Mouse (Mus musculus) cerebral cortex, adult 2 months (tissue): Measurements from ENCODE around the gene 4930564D02Rik.

ENCODE experiments used
- WGBS: fragments of 180-500 bp; shearing (Covaris S2); methylation state at CpG from one replicate; pipeline ENCODE4 v1.1.7; 2018; 5-methylcytosine and 5-hydroxymethylcytosine counted together

4930564D02Rik gene

DNA sequence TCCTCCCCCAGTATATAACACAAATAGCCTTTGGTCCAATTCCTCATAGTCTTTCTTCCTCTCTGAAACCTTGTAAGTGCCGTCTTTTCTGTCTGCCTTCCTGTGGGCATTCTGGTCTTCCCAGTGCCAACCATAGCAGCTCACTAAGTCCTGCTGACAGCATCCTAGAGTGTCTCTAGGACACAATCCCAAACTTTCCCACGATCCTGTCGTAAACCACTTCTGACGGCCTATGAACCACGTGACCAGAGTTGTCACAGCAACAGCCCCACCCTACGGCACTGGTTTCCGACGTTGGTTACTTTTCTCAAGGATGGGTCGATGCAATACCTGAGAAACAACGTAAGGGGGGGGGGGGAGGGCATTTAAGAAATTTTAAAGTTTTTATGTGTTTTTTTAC is at the start of gene 4930564D02Rik:
TSS of gene 4930564D02Rik (plus strand) at position 301 of the 400 bp plus-strand sequence.
- 76% methylated on average over 10 of the region's 10 CpGs for WGBS

DNA sequence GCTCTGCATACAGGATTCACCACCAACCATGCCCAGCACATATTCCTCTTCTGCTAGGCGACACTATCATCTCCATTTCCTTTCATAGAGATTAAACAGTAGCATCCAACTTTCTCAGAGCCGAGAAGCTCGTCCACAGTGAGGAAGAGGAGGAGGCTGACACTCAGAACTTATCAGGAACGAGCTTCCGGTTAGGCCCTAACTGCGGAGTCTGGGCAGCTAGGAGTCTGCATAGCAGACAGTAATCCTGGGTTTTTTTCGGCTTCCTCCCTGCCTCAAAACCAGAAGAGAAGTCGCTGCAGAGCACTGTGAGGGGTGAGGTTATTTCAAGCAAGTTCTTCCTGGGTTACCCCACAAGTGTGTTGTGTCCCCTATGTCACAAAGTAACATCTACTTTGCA is 49.3 kb upstream of the 4930564D02Rik start:
- 71% methylated on average over 8 of the region's 8 CpGs for WGBS

DNA sequence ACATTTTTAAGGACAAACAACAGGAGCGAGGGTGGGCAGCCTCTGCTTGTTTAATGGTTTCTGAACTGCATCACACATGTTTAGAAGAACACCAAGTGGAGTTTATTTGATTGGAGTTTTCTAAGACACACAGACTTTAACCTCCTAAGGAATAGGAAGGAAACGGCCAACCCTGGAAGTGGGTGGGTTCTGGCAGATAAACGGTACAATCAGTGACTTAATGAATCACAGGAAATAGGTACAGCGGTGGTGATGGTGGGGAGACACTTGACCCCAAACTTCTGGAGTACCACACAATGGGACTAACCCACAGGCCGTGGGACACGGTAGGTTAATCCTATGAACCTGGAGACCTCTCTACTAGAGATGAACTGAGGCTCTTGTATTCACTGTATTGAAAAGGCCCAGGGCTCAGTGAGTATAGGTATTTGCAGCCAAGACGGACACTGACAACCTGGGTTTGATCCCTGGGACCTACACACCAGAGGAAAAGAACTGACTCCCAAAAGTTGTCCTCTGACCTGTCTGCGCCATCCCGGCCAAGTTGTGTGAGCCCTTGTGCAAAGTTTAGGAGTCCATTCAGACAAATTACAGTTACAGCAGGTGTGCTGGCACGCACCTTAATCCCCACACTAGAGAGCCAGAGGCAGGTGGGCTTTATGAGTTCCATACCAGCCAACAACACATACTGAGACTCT is 48.4 kb upstream of the 4930564D02Rik start:
- 80% methylated on average over 10 of the region's 10 CpGs for WGBS

DNA sequence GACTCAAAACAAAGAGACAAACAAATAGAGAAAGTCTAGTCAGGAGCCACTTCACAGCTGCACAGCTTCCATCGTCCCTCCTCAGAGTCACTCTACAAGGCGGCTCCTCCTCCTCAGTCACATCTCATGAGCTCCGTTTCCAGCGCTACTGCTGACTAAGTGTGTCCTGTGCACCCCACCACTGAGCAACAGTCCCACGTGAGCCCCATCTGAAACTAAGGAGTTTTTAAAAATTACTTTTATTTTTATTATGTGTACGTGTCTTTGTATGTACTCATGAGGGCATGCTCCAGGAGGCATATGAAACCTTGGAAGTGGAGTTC is 47.9 kb upstream of the 4930564D02Rik start:
- 60% methylated on average over 6 of the region's 6 CpGs for WGBS

DNA sequence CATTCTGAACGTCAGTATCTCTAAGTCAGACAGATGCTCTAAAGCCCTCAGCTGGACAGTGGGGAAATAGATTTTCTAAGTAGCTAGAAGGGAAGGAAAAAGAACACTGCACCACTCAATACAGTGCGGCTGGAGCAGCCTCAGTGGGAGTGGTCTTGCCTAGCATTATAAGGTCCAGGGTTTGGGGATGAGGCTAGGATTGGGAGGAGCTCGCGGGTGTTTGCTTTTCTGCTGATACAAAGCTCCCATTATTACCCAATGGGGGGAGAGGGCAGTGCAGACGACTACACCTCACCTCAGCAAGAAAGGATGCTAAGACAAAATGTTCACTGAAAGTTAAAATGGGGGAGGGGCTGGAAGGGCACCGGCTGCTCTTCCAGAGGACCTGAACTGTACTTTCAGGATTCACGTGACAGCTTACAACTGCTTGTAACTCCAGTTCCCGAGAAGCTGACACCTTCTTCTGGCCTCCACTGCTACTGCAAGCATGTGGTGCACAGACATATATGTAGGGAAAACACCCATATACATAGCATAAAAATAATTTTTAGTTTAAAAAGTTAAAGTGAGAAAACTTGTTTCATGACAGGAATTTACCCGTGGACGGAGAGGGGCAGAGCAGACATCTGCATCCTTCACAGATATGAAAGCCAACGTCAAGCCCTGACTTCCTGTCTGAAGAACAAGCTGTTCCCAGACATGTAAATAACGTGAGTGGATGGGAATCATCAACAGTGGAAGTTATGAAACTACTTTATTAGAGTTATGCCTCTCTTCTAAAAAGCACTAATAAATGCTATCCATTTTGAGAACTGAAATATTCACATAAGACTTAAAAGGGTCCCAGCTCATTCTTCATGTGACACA is 46.6 kb upstream of the 4930564D02Rik start:
- WGBS: 38% methylated on average over 12 of the region's 12 CpGs

DNA sequence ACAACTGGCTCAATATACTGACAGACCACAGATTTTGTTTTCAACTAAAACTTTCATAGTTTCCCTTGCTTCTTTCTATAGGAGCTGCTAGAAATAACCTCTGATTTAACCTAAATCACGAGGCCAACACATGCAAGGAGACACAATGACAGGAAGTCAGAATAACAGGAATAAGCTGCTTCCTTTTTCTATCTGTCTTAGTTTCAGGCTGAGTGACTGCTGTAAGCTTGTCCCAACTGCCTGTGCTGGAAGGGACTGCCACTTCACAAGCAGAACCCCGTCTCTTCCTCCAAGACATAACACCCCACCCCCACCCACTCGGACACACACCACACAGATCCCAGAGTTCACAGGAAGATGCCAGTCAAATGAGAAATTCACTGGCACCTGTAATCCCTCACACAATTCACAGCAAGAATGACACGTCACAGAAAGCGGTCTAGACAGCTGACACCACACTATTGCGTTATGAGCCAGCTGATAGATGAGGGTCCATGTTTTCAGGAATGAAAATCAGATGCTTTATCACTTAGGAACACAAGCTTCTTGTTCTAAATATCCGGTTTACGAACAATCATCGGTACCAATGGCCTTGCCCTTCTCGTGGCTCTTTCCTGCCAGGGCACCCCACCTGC is 43.2 kb upstream of the 4930564D02Rik start:
- 64% methylated on average over 10 of the region's 10 CpGs for WGBS

DNA sequence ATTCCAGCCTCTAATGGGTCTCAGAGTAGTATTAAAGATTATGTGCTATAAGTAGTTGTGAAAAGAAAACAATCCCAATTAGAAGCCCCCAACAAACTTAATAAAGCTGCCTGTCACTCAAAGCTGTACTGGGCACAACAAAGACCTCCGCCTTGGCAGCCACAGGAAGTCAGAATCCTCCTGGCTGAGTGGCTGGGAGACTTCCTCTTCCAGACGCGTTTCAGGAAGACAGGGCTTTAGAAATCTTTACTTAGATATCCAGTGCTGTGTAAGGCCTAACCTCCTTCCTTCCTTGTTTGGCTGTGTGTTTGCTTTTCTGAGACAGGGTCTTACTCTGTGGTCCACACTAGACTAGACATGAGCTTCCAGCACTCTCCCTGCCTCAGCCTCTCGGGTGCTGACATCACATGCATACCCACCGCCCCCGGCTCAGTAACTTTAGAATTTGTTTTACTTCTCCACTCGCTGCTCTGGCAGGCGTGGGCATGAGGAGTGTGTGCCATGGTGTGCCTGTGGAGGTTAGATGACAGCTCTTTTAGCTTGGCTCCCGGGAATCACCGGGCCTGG is 30.3 kb upstream of the 4930564D02Rik start:
- WGBS: 55% methylated on average over 10 of the region's 10 CpGs

DNA sequence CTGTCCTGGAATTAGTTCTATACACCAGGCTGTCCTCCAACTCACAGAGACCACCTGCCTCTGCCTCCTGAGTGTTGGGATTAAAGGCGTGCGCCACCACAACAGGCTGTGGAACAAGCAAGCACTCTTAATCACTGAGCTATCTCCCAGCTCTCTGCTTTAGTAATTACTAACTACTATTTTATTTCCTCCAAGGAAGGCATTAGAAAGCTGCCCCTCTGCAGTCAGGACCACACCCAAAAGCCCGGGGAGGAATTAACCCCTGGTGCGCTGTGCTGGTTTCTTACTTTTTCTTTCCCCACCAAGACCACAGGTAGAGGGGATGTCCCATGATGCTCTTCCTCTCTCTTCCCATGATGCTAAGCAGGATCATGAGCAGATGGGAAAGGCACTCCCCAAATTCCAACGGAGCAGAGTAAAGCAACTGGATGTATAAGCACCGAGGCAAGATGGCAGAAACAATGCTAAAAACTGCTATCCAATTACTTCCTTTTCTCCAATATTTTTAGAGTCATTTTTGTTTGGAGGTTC is 29.3 kb upstream of the 4930564D02Rik start:
- 82% methylated on average over 6 of the region's 6 CpGs for WGBS

DNA sequence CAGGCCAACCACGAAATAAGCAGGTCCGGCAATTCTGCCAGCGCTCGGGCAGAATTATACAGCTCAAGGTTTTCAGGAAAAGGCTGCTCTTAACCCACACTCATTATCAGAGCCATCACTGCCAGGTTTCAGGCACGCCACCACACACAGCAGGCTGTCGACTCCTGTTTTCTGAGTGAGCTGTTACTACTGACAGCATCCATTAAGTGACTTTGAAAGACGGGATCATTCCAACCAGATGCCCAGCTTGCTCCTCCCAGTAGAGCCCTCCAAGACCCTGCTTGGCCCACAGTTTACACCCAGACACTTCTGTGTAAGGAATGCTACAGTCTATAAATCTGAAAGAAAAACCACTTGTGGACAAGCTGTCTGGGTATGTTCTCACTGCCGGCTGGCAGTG is 26.6 kb upstream of the 4930564D02Rik start:
- WGBS: 35% methylated on average over 8 of the region's 8 CpGs

DNA sequence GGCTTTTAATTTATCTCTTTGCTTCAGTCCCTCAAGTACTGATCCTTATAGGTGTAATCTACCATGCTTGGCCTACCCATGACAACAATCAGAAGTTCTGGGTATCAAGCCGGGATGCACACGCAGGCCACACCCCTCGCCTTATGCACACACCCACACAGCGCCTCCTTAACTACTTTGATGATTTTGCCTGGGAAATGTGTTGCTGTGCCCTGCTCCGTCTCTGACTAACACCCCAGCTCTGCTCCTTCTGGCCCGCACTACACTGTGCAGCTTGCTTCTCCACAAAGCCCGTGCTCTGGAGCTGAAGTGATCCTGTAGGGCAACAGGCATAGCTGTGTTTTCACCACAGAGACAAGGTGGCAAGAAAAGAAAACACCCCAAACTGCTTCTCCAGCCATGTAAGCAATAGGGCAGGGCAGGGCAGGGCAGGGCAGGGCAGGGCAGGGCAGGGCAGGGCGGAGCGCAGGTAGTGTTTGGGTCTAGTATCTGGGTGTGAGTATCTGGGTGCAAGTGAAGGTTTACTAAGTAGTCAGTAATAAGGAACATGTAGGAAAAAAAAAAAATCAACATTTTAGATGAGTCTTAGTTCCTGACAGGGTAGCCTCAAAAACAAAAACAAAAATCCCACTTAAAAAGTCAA is 25.5 kb upstream of the 4930564D02Rik start:
- 56% methylated on average over 9 of the region's 9 CpGs for WGBS

DNA sequence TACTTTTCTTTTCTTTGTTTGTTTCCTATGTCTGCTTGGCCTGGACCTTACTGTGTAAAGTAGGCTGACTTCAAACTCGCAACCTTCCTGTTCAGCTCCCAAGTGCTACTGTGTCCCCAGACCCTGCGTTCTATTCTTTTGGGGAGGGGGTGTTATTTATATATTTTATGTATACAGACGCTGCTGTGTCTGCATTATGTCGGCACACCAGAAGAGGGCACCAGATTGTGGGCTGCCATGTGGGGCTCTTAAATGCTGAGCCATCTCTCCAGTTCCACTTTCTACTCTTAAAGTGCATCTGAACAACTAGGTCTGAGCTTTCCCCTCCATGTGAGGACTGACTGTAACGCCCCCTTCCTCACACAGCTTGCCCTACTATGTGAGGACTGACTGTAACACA is 22.9 kb upstream of the 4930564D02Rik start:
- WGBS: 78% methylated on average over 5 of the region's 5 CpGs

DNA sequence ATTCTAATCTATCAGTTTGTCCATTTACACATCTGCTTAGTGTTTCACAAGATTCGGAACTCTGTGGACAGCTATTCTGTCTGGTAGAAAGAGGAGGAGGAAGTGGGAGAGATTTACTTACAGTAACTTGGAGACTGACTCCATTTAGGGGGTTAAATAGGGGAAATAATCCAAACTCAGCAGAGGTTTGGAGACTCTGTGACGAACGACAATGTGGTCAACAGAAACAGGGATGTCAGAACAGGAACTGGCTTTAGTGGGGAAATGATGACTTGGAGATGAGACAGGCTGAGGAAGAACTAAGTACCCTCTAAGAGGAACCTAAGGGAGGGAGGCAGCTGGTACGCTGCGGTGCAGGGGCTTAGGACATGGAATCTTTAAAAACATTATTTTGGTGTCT is 19.8 kb upstream of the 4930564D02Rik start:
- 52% methylated on average over 5 of the region's 5 CpGs for WGBS

DNA sequence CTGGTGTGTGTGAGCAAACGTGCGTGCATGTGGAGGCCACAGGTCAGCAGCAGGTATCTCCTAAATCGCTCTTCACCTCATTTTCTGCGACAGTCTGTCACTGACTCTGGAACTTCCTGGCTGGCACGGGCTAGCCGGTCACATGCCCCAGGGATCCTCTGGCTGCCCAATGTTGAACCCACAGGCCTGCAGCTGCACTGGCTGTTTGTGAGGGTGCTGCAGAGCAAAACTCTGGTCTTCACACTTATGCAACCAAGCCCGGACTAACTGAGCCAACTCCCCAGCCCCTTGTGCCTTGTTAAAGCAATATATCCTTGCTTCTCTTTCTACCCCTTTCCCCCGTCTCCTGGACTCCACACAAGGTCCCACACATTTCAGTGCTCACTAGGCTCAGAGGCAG is 19.0 kb upstream of the 4930564D02Rik start:
- 40% methylated on average over 8 of the region's 8 CpGs for WGBS

DNA sequence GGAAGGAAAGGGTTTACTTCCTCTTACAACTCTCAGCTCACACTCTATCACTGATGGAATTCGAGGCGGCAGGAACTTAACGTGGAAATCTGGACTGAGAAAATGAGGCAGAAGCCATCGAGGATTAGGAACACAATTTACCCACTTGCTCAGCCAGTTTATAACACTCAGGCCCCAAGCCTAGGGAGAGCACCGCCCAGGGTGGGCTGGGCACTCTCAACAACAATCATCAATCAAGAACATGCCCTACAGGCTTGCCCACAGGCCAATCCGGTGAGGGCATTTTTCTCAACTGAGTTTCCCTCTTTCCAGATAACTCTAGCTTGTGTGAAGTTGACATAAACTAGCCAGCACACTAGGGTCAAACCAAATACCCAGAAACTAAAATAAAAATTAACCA is 16.8 kb upstream of the 4930564D02Rik start:
- WGBS: 62% methylated on average over 6 of the region's 6 CpGs

DNA sequence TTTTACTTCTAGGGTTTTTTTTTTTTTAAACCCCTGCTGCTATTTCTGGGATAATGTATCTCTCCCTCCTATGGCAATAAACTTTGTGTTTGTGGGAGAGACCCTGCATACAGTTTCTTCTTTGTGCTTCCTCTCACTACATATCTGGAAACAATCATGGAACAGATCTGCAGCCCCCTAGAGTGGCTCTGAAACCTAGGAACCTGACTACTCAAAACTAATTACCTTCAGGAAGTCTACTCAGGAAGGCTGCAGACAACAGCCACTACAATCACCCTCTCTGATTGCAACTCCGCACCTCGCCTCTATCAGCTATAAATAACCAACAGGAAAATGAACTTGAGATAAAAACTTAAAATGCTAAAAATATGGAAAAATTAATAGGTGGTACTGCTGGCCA is 15.5 kb upstream of the 4930564D02Rik start:
- WGBS: 13% methylated on average over 2 of the region's 2 CpGs

DNA sequence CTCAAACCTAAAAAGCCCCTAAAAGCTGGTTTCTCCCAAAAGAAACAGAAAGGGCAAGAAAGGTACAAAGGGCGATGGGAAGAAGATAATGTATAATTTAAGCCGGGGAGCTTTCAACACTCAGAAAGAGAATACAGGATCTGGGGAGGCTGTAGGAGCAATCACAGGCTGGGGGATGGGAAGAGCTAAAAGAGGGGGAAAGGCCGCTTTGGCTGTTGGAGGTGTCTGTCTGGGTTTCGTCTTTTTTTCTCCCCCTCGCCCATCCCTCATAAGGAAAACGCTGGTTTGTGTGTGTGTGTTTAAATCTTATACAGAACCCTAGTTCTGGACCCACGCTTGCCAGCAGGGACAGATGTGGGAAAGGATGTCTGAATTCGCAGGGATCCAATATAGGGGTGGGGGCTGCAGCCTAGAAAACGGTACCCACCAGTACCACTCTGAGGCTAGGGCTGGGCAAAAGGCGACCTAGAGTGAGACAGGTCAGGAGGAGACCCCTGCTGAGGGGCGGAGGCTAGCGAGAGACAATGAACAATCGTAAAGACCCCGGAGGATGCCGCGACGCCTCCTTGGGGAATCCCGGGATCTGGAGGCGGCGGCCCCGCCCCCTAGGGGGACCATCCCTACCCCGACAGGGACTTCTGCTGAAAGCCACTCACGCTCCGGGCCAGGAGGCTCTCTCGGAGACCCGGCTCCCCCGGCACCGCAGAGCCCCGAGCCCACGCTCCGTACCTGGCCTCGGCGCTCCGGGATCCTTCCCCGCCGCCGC is 14.3 kb upstream of the 4930564D02Rik start:
- under 1% methylated on average over 37 of the region's 37 CpGs for WGBS

DNA sequence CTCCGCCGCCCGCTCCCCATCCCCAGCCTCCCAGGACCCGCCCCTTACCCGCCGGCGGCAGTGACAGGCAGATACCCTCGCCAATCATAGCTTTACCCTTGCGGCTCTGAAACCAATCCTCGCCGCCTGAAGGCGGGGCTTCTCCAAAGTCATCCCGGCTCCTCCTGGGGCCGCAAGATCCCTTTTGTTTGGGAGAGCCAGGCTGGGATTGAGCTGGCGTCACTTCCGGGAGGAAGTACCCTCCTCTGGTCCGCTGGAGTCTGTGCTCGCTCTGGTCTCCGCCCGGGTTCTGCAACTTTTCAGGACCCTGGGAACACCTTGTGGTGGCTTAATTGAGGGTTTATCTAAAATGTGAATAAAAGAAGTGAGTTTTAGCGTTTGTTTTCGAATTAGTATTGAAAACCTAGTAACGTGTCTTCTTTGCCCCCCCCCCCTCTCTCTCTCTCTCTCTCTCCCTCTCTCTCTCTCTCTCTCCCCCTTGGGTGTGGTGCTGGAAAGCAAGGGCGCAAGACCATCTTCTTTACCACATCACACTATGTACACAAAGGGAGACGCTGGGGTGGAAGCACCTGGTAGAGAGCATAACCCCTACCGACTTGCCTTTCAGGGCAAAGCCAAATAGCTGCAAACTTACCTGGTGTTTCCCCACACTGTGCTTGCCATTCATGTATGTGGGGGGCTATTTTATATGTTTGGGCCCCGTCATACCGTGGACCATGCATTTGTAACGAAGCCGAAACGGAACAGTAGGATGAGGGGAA is 13.5 kb upstream of the 4930564D02Rik start, which contains the start of gene Cttnbp2nl:
TSS of gene Cttnbp2nl (minus strand) at position 210 of the 761 bp plus-strand sequence.
- 1% methylated on average over 31 of the region's 31 CpGs for WGBS

DNA sequence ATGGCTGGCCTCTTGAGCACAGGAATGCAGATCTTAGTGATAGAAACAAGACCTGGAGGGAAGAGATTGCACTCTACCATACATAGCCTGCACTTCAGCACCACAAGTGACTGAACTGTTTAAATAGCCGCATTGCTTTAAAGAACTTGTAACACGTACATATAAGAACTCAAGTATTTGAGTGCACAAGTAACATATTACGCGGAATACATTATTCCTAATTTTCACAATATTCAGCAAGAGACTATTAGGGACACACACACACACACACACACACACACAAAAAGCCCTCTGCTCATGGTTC is 13.0 kb upstream of the 4930564D02Rik start:
- 69% methylated on average over 4 of the region's 4 CpGs for WGBS

DNA sequence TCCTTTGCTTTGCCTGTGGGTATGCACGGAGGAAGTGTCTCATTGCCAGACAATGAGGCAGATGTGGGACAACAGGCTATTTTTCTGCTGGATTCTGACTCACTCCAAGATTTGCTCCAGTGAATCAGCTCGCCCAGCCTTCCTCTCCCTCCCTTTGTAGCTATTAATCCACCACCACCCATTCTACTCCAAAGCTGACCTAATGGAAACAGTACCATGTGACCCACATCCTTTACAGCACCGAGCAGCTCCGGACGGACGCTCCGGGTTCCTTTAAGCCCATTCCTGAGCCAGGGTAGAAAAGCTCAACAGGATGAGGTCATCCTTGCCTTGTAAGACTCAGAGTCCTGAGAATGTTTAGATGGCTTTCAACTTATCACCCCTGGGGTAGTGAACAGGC is 11.7 kb upstream of the 4930564D02Rik start:
- 37% methylated on average over 7 of the region's 7 CpGs for WGBS

DNA sequence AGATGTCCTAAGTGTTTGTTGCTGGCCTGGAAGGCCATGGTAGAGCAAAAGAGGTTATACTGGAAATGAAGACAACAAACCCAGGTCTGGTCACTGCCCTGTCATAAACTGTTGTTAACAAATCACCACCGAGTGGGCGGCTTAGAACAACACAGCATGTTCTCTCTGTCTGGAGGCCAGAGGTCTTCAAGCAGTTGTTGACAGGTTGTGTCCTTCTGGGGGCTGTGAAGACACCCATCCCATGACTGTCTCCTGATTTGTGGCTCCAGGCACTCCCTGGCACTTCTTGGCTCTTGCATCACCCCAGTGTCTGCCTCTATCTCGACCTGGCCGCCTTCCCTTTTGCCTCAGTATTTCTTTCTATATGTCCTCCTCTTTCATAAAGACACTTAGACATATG is 11.0 kb upstream of the 4930564D02Rik start:
- WGBS: 64% methylated on average over 4 of the region's 4 CpGs
